Mouse (Mus musculus) kidney, postnatal 0 days (tissue): ENCODE data around the gene Sugp1. TPM values are rescaled to one million over a fixed set of nuclear protein-coding genes. Genes with fewer than 3 reads are reported as not detected.
"Not testable (repeated sequence)": the region's sequence is repeated elsewhere in the genome, so short reads cannot be mapped to it uniquely, and the experiment has no call there.

Source experiments
- ATAC-seq: fragments of 200-750 bp; cut with Nextera tagmentation; replicated peaks from 2 replicates; pipeline ENCODE4 v1.8.0; 2017; ENCODE audit warnings: low read depth, moderate number of reproducible peaks, moderate TSS enrichment, moderate library complexity; ENCODE audit not compliant: low FRiP score
- DNase-seq: peaks from one replicate; pipeline ENCODE4 v3.0.0-alpha.2; 2016; ENCODE audit warnings: low spot score
- H3K27ac ChIP-seq: fragments of 300-500 bp; sonication (generic); 2 replicates; pipeline ENCODE4 v1.5.1; 2014; ENCODE audit warnings: mild to moderate bottlenecking
- H3K27me3 ChIP-seq: fragments of 300-500 bp; sonication (generic); 2 replicates; pipeline ENCODE4 v1.6.1; 2014; ENCODE audit warnings: low read length, mixed read lengths; ENCODE audit not compliant: insufficient read depth
- H3K36me3 ChIP-seq: fragments of 300-500 bp; sonication (generic); 2 replicates; pipeline ENCODE4 v1.6.1; 2014; ENCODE audit warnings: low read length, mixed read lengths; ENCODE audit not compliant: insufficient read depth
- H3K4me1 ChIP-seq: fragments of 300-500 bp; sonication (generic); replicated peaks from 2 replicates; pipeline ENCODE4 v1.6.1; 2014; ENCODE audit warnings: antibody characterized with exemption, low read length, mixed read lengths; ENCODE audit not compliant: insufficient read depth
- H3K4me2 ChIP-seq: fragments of 300-500 bp; sonication (generic); 2 replicates; pipeline ENCODE4 v1.6.1; 2014; ENCODE audit warnings: mild to moderate bottlenecking, low read length, moderate library complexity, mixed read lengths
- H3K4me3 ChIP-seq: fragments of 300-500 bp; sonication (generic); replicated peaks from 2 replicates; pipeline ENCODE4 v1.5.1; 2014; ENCODE audit warnings: low read depth, low read length
- H3K9ac ChIP-seq: fragments of 300-500 bp; sonication (generic); 2 replicates; pipeline ENCODE4 v1.6.1; 2014; ENCODE audit warnings: low read depth, low read length
- H3K9me3 ChIP-seq: fragments of 300-500 bp; sonication (generic); replicated peaks from 2 replicates; pipeline ENCODE4 v1.6.1; 2016; ENCODE audit warnings: low read length, inconsistent platforms, mixed read lengths
- CTCF ChIP-seq: IDR thresholded peaks from 2 replicates; pipeline ENCODE4 v1.5.1; 2016; ENCODE audit warnings: antibody characterized with exemption, low read depth, mild to moderate bottlenecking, moderate library complexity
- WGBS: fragments of 180-500 bp; shearing (Covaris S2); extraction: QIAGEN DNeasy Blood & Tissue Kit; methylation state at CpG from one replicate; pipeline ENCODE4 v1.1.7; 2014; 5-methylcytosine and 5-hydroxymethylcytosine counted together
- polyA plus RNA-seq: library from polyadenylated mRNA; unstranded; fragments of >200 nt; fragmentation: Nextera tagmentation; extraction: Ambion mirVana; gene quantifications from 2 replicates; pipeline ENCODE4 v1.2.1, GENCODE M21; 2015

Sugp1 gene
- polyA plus RNA-seq, 1 experiment from 2014 or later: 33.2 TPM

GRCm38 (mm10) chr8:69999236-69999635 is 43.4 kb upstream of the Sugp1 start:
- WGBS: 93% methylated on average over 4 of the region's 4 CpGs
- DNase-seq (no peak), ATAC-seq (no peak)
- Histone ChIP-seq H3K4me1 (peaks cover 4% of the 10 kb centered on the region; the same call in 1 of the 2 replicates), H3K27ac (no peak overlapping the region), H3K9ac (no peak overlapping the region), H3K9me3 (no peaks in the 10 kb centered on the region), H3K4me2 (no peak overlapping the region), H3K36me3 (no peaks in the 10 kb centered on the region), H3K27me3 (no peaks in the 10 kb centered on the region), H3K4me3 (no peak overlapping the region)
- TF ChIP-seq CTCF: no peak

GRCm38 (mm10) chr8:70000226-70000625 is 42.4 kb upstream of the Sugp1 start:
- H3K4me3 ChIP-seq: no peak overlapping the region
- H3K9ac ChIP-seq: no peak overlapping the region
- H3K27ac ChIP-seq: no peak overlapping the region
- no peak overlapping the region for H3K4me2 ChIP-seq
- no peaks in the 10 kb centered on the region for H3K36me3 ChIP-seq
- H3K4me1 ChIP-seq: peaks cover under 1% of the 10 kb centered on the region; the same call in 1 of the 2 replicates
- WGBS: 79% methylated on average over 2 of the region's 2 CpGs
- ATAC-seq (no peak), DNase-seq (no peak)
- H3K27me3 ChIP-seq: no peaks in the 10 kb centered on the region
- TF ChIP-seq CTCF: no peak
- no peaks in the 10 kb centered on the region for H3K9me3 ChIP-seq

- H3K27ac ChIP-seq: peak overlapping the region; percentile 79
- H3K9me3 ChIP-seq: no peaks in the 10 kb centered on the region
- 2% methylated on average over 16 of the region's 16 CpGs for WGBS
- H3K4me2 ChIP-seq: peak overlapping the region; percentile 55
- H3K9ac ChIP-seq: peak overlapping the region; percentile 46; the same call in 1 of the 2 replicates
- ATAC-seq (peak; percentile 18; the same call in 1 of the 2 replicates), DNase-seq (peak; percentile 66)
- TF ChIP-seq CTCF: peak; percentile 73
- no peaks in the 10 kb centered on the region; the same call in 1 of the 2 replicates for H3K4me1 ChIP-seq
- no peaks in the 10 kb centered on the region for H3K27me3 ChIP-seq
- no peaks in the 10 kb centered on the region for H3K36me3 ChIP-seq
- H3K4me3 ChIP-seq: 0 out of 2 replicates have a peak overlapping the region, but pooled peaks have one; percentile 18
Measured at GRCm38 (mm10) chr8:70001176-70001891, 41.3 kb upstream of the Sugp1 start.

GRCm38 (mm10) chr8:70001892-70002191 is 40.8 kb upstream of the Sugp1 start:
- Histone ChIP-seq H3K27ac (peak overlapping the region; percentile 79; the same call in 1 of the 2 replicates), H3K4me3 (0 out of 2 replicates have a peak overlapping the region, but pooled peaks have one; percentile 18), H3K4me2 (peak overlapping the region; percentile 55)
- H3K4me1 ChIP-seq, ATAC-seq, H3K9me3 ChIP-seq, H3K9ac ChIP-seq, DNase-seq, H3K27me3 ChIP-seq, H3K36me3 ChIP-seq: not testable (repeated sequence)
- 49% methylated on average over 7 of the region's 7 CpGs for WGBS

- Histone ChIP-seq H3K9me3 (no peaks in the 10 kb centered on the region), H3K9ac (no peak overlapping the region), H3K27ac (no peak overlapping the region), H3K4me2 (no peak overlapping the region), H3K4me3 (no peak overlapping the region), H3K27me3 (no peaks in the 10 kb centered on the region), H3K4me1 (no peaks in the 10 kb centered on the region), H3K36me3 (no peaks in the 10 kb centered on the region)
- DNase-seq (no peak), ATAC-seq (no peak)
- WGBS: 63% methylated on average over 4 of the region's 4 CpGs
- TF ChIP-seq CTCF: peak; percentile 43; the same call in 1 of the 2 replicates
Measured at GRCm38 (mm10) chr8:70003204-70003657, 39.4 kb upstream of the Sugp1 start.

- DNase-seq (no peak), ATAC-seq (no peak)
- no peak overlapping the region for H3K4me2 ChIP-seq
- H3K4me1 ChIP-seq: no peaks in the 10 kb centered on the region
- no peak overlapping the region for H3K9ac ChIP-seq
- H3K9me3 ChIP-seq: no peaks in the 10 kb centered on the region
- no peaks in the 10 kb centered on the region for H3K36me3 ChIP-seq
- no peak overlapping the region for H3K27ac ChIP-seq
- TF ChIP-seq CTCF: no peak
- no peak overlapping the region for H3K4me3 ChIP-seq
- H3K27me3 ChIP-seq: no peaks in the 10 kb centered on the region
Measured at GRCm38 (mm10) chr8:70004345-70004744, 38.3 kb upstream of the Sugp1 start.
